Mouse (Mus musculus) frontal cortex, postnatal 36 days (tissue): ENCODE data around the gene Tspo.

Source experiments
- DNase-seq, 2 experiments: peaks; one replicate each; pipeline ENCODE4 v3.0.0; 2022; ENCODE audit warnings: low spot score in 2 of 2

The Tspo gene

DNA sequence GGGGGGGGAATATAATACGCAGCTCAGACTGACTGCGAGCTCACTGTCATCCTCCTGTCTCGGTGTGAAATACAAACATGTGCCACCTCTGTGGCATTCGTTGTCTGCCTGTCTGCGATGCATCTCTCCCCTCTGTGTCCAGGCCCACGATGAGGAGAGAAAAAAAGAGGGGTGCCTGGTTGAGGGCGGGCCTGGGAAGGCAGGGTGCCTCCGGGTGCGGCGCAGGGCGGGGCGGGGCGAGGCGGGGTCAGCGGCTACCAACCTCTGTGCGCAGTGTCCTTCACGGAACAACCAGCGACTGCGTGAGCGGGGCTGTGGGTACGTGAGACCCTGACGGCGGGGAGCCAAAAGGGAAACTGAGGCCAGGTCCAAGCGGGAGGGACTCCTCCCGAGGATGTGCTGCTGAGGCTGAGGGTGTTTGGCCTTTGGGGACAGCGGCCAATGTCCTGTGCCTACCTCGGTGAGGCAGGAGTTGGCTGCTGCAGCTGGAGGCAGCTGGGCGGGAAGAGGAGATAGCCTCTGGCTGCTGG, at the start of gene Tspo, which contains the start of gene Mcat:
Tspo (plus strand) TSS at position 266 of the 530 bp plus-strand sequence.
Mcat (minus strand) TSS at position 461 of the 530 bp plus-strand sequence.
- no peak for DNase-seq

DNA sequence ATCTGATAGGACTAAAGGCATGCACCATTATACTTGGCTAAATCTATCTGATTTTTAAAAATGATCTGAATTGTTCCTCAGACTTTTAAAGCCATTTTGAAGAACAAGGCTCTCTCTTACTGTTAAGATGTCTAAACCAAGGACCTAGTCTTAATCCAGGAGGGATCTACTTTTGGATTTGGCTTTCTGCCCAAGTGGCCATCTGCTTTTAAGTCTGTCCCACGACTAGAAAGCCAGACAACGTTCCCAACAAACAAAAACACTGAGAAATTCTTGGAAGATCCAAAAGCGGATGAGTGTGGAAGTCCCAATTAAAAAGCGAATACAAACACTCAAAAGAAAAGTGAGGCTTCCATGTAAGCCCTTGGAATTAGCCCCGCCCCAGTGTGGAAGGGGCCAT, 48.4 kb upstream of the Tspo start:
- peak in 1 of 2 experiments; percentile 26 for DNase-seq

DNA sequence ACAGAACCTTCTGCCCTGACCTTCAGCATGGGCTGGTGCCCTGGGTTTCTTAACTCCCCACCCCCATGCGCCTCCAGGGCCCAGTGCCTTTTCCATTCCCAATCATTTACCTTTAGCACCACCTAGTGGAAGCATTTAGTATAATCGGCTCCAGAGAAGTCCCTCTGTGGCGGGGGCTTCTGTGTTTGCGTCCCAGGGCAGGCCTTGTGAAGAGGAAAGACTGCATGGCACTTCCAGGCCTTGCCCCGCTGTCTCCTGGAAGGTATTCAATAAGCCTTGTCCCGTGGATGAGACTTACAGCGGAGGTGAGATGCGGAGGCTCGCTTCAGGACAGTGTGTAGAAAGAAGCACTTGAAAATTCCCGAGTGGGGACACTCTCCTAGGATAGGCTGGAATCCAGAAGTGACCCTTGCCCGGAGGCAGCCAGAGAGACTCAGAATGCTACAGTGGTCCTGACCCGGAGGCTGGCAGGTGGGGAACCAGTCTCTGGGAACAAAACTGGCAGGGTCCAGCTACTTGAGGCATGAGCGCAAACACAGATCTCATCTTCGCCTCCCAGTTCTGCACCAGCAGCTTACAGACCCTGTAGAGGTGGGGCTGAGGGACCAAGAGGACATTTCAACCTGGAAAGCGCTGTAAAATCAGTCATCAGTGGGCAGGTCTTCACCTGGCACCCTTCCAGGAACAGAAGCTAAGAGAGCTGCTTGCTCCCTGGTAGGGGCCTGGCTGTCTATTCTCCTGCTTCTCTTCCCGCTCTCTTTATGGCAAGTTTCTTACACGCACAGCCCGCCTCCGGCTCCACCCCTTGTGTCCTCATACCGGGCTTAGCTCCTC, 45.0 kb upstream of the Tspo start:
- DNase-seq, result peak; percentile 42 to 58

DNA sequence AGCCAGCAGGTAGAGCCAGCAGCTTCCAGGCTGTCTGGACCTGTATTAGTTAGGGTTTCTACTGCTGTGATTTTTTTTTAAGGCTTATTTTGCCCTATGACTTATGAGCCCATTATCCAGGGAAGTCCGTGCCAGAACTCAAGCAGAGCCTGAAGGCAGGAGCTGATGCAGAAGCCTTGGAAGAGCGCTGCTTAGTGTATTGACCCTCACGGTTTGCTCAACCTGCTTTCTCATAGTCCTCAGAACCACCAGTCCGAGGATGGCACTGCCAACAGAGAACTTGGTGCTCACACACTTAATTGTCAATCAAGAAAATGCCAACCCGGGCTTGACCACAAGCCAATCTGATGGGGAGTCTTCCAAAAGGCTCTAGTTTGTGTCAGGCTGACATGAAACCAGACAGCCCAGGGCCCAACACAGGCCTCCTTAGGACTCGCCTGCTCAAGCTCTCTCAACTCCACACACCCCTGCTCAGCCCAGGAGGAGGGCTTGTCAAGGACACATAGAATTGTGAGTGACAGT, 42.5 kb upstream of the Tspo start:
- no peak for DNase-seq

DNA sequence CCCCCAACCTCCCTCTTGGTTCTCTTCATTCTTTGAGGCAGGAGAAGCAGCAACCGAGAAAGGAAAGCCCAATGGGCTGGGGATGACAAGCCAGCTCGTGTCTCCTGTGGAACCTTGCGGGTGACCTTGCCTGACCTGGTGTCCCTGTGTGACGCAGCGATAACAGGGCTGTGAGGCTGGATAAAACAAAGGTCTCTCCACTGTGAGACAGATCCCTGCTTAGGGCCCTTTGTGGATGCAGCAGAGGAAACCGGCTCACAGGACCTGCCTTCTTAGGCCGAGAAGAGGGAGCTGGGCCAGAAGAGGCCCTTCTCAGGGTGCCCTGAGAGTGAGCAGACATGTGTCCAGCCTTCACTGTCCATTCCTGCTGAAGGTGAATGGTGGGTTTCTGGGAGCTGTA, 40.2 kb upstream of the Tspo start:
- DNase-seq, result no peak

DNA sequence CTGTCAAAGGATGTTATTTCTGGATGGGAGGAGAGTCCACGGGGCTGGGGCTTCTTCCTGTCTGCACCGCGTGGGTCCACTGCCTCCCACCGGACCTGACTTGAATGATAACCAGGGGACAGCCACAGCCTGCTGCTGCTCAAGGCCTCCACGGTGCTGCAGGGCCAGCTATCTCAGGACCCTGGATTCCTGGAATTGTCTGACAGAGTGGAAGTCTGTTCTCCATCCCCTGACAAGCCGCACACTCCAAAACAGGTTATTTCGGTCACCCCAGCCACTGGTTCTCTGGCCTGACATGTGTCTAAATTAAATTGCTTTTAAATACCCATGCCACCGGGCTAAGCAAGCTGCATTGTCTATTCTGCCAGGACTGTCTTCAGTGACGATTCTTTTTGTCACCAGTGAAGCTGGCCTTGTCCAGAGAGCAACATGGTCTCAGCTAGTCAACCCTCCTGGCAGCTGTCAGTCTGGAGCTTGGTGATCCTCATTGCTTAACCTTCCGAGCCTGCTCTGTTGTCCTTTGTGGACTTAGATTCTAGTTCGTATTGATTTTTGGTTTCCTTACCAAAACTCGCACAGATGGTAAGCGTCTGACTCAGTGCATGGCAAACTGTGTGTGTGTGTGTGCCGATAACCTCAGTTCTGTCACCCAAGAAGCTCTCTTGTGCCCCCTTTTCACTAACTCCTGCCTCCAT, 39.6 kb upstream of the Tspo start:
- DNase-seq, result no peak

DNA sequence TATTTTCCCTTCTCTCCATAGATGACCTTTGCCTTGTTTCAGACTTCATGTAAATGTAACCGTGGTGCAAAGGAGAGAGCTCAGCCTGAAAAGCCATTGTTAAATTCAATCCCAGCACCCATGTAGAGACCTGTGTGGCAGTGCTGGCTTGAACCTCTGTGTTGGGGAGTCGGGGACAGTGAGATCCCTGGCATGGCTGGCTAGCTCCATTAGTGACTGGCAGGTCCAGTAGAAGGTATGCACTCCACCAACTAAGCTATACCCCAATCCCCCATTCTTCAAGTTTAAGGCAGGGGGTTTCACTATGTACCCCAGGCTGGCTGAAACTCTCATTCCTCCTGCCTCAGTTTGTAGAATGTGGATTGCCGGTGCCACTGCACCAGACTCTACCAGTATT, 39.1 kb upstream of the Tspo start:
- DNase-seq, result no peak

DNA sequence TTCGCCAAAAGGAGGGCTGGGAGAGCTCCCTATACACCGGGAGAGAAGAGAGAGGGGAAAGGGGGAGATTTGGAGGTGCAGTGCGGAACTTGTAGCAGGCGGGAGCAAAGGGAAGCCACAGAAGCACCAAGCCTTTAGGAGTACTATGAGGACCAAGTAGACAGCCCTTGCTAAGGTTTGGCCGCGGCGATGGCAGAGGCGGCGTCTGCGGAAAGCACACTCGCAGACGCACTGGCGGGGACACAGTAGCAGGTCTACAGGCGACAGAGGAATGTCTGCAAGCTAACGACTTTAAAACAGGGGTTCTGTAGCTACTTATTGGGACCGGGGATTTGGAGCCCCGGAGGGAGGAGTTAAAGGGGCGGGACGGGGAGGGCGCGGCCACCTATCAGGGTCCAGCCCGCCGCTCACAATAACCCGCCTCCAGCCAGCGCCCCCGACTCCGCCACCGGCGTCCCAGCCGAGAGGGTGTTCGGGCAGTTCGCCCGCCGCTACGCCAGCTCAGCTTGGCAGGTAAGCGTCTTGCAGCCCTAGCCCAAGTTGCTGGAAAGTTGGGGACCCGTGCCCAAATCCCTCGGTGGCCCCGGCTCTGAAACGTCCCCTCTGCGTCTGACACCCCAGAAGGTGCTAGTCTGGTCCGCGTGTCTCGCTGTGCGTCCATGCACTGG, 36.8 kb upstream of the Tspo start, which contains the start of gene Bik:
Bik (plus strand) TSS at position 439 of the 668 bp plus-strand sequence.
- DNase-seq, result no peak

DNA sequence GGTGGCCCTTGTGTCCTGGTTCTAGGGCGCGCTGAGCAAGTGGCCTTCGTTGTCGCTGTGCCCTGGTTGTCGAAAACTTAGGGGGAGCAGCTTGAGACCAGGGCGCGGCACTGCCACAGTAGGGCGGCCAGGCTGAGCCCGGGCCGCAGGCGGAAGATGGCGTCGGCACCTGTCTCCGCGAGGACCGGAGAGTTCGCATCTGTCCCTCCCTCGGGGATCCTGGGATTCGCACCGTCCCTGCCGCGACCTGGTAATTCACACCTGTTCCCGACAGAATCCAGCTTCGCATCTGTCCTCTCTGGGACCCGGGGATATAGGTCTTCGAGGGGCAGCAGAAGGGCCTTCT, 36.3 kb upstream of the Tspo start:
- DNase-seq, result no peak

DNA sequence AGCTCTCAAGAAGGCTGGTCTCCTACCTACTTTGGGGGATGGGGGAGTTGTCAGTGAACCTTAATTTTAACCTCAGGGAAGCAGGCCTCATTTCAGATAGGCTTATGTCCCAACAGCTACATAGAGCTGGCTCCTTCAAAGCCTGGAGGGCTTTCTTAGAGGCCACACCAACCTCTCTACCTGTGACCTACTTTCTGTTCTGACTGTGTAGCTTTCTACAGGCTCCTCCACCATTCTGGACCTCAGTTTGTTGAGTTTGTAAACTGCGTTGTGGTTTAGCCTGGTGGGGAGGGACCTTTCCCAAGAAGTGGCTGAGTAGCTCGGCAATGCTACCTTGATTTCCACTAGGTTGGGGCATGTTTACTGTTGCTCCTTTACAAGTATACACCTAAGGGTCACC, 35.6 kb upstream of the Tspo start:
- no peak for DNase-seq

DNA sequence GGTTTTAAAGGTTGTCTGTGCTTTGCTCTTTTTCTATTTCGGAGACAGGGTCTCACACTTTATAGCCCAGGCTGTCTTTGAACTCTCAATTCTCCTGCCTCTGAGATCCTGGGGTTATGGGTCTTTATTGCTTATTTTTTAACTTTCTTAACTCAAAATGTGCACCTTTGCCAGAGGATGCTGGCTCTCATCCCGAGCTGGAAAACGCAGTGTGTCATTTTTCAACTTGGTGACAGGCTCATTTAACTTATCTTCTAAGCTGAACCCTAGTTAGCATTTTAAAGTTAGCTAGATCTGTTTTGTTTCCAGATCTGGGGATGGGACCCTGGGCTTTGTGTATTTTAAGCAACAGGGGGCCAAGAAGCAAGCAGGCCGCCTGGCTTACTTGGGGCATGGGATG, 34.5 kb upstream of the Tspo start:
- no peak for DNase-seq

DNA sequence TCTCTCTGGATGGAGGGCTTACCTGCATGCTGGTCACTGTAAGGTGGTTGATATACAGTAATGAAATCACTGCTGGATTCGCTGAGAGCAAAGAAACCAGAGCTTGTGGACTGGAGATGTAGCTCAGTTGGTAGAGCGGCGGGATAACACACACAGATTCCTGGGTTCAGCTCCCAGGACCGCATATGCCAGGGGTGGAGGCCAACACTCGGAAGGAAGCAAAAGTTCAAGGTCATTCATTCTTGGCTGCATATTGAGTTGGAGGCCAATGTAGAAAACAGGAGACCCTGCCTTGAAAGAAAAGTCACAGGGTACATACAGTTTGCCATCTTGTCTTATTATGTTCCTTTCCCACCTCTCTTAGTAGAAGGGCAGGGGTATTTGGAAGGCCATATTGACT, 33.6 kb upstream of the Tspo start:
- no peak for DNase-seq

DNA sequence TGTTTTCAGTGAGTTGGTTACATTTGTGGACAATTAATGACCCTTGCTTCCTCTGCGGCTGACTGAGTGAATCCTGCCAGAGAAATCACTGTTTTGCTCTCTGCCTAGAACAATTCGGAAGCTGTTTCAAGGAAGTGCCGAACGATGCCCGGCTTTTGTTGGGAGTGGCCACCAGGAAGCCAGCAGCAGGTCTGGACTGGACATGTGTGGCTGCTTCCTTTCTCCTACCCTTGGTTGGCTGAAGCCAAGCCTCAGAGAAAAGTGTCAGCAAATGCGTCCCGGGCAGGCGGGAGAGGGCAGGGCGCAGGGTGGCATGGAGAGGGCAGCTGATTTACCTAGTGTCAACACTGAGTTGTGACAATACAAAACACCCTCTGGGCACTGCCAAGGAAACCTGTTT, 33.2 kb upstream of the Tspo start:
- DNase-seq, result no peak

DNA sequence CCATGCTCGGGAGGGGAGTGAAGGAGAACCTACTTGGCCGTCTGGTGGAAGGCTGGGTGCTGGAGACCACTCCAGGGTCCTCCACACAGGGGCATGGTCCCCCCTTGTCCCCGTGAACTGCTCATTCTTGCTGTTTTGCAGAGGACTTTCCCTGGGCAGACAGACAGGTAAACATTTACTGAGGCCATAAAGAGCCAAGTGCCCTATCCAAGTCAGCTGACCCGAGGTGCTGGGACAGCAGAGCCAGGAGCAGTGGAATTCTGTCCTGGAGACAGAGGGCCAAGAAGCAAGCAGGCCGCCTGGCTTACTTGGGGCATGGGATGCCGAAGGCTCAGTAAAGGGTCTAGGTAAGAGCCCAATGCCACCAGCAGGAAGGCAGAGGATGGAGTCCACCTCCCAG, 32.7 kb upstream of the Tspo start:
- DNase-seq, result no peak

DNA sequence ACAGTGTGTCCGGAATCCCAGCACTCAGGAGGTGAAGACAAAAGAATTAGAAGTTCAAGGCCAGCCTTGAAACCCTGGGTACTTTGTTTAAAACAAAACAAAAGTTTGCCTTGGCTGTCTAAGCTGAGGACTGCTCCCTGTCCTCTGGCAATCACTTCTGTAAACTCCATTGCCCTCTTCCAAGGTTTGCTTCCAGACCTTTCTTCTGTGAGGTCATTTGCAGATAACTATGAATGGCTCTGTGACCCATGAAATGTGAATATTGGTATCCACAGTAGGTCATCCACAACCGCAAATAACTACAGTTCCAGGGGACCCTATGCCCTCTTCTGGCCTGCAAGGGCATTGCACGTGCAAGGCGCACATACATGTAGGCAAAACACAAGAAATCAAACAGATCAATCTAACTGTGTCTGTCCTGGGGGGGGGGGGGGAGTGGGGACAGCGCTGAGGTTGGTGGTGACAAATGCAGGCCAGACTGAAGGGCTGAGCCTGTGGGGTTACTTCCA, 31.4 kb upstream of the Tspo start:
- DNase-seq, result no peak

DNA sequence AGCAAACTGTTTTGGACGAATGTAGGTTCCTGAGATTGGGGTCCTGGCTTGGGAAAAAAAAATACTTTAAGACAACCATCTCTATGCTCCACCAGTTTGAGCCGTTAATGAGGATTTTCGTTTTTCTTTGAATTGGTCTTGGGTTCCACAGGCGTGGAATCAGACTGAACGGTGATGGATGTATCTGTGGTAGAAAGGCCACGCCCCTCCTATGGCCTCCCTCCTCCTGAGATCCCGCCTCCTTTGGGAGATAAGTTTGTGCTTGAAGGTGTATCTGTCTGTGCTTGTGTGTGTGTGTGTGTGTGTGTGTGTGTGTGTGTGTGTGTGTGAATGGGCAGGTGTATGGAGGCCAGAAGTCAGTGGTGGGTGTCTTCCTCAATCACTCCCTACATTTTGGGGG, 30.8 kb upstream of the Tspo start:
- no peak for DNase-seq

DNA sequence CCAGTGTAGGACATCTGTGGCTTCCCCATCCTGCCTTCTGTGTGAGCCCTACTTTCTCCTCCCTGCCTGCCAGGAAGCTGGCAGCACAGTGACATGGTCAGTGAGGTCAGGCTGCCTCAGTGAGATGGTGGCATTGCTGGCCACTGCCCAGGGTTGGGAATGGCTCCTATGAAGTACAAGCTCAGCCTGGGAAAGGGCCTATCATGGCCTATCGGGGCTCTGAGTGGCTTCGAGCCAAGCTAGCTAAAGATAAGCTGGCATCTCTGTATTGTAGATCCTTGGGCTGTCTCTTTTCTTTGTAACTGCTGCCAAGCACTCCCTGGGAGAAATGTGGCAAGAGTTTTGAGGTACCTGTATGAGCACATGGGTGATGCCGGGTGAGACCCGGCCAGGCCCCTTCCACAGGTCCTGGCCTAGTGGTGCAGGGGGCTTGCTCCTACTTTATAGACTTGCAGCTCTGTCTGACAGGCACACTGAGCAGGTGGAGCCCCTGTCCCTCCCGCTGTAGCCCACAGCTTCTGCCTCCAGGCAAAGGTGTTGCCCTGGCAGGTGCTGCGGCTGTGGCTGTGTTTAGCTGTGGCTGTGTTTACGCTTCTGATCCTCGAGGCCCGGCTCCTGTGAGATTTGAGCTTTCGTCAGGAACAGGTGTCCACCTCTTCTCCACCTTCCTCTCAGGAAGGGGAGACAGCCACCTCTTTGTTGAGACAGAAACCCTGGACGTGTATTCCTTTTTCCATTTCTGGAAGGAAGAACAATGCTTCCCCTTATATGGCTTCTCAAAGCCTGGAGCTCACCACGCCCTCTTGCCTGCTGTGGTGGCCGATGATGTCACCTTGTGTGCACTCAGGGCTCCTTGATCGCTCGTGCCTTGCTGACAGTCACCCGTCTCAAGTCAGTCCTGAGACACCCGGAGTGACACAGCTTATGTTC, 28.2 kb upstream of the Tspo start:
- no peak for DNase-seq

DNA sequence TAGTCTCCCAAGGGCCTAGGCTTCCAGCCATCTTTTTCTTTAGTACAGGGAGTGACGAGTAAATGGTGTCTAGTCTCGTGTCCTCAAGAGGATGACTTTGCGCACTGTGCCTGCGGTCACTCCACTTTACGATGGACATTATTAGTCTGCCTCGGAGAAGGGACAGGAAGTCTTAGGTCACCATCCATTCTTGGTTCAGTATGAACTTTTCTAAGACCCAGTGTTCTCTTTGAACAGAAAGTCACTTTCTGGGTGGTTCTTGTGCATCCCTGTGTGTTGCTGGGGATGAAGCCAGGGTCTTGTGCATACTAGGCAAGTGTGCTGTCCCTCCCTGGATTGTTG, 27.5 kb upstream of the Tspo start:
- DNase-seq, result no peak

DNA sequence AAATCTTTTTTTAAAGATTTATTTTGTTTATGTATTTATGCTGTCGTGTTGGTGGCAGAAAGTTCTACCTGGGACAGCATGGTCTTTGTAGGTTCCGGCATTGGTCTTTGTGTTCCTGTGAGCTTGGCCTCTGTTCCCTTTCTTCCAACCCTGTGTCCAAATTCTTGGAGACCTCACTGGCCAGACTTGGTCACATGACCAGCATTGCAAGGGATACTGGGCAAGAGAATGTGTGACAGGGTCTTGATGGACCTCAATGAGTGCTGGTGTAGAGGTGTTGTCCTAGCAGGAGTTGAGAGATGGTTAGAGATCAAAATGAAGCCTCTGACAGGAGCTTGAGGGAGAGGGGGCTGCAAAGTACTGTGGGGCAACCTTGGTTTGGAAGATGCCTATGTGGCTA, 24.5 kb upstream of the Tspo start:
- no peak for DNase-seq

DNA sequence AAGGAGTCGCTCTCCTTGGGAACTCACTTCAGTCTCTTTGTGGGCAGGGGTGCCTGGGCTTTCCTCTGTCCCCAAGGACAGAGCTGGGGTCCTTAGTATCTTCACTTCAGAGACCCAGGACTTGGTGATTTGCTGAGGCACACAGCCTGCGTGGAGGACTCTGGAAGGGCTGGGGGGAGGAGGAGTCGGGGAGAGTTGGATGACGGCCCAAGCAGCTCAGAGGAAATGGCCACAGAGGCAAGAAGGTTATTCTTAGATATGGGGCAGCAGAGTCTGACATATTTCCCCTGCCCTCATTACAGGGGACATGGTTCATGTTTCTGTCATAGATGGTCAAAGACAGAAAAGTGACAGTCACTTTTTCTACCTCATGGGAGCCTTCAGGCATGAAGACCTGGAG, 23.5 kb upstream of the Tspo start:
- DNase-seq, result no peak

DNA sequence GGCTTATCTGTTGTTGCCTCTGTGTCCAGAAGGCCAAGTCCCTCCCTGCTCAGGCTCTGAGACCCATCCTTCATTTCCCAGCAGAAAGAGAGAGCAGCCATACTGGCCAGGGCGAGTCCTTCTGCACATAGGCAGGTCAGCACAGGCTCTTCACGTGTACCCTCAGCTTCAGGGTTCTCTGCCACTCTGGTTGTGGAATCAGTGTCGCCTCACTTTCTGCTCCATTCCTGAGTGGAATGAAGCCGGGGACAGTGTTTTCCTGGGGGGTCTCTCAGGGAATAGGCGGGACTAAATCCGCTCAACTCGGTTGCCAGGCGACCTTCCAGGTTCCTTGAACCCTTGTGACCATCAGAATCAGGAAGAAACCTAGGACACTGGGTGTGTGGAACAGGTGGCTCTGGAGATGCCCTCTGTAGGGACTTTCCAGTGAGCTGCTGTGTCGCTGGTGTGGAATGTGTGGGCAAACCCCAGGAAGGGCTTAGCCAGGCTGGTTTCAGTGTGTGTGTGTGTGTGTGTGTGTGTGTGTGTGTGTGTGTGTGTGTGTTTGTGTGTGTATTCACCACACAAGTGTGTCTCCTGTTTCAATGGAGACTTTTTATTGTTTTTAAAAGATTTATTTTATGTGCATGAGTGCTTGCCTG, 21.6 kb upstream of the Tspo start:
- no peak for DNase-seq
